Mouse (Mus musculus) spleen, adult 2 months (tissue): ENCODE measurements at regions not wholly inside any gene's neighbourhood (a gene's known extent, or its start where the extent isn't known, plus 50 kb on each side); places are given as distances from the start of the nearest gene placed in this dataset.

Experiments
- CTCF ChIP-seq: fragments of 200-500 bp; IDR thresholded peaks from 2 replicates; pipeline ENCODE4 v1.5.1; 2011; ENCODE audit warnings: mild to moderate bottlenecking, inconsistent platforms; ENCODE audit not compliant: insufficient read depth, insufficient read length, insufficient replicate concordance; ENCODE audit errors: extremely low read depth
- POLR2A ChIP-seq: fragments of 200-500 bp; IDR thresholded peaks from 2 replicates; pipeline ENCODE4 v1.6.1; 2011; ENCODE audit warnings: low read depth, low read length, inconsistent platforms

DNA sequence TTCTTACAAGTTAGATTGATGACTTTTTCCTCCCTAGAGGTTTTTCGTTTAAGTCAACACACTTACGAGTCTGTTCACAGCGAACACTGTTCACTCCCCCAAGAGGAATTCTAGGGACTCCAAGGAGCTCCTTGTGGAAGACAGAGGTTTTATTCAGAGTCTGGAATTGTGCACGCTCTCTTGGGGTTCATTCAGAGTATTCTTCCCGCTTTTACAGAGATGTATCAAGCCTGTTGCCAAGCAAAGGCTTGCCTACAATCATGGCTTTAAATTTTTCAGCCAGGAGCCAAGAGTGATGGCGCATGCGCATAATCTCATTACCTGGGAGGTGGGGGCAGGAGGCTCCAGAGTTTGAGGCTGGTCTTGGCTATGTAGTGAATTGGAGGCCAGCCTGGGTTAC, 119.4 kb downstream of the Sptssa start:
- TF ChIP-seq CTCF (no peak), POLR2A (no peak)
